Mouse (Mus musculus) MEL (cell line): ENCODE measurements around the gene Gpr82. TPM values are rescaled to one million over a fixed set of nuclear protein-coding genes. Genes with fewer than 3 reads are reported as not detected.

ENCODE experiments used
- DNase-seq: peaks from one replicate; pipeline ENCODE4 v3.0.0; 2011; ENCODE audit warnings: low read depth, low spot score
- H3K27ac ChIP-seq: 2 replicates; pipeline ENCODE4 v1.5.1; 2012; ENCODE audit warnings: low read depth, mild to moderate bottlenecking, control low read depth, low read length, moderate library complexity; ENCODE audit not compliant: control insufficient read depth
- H3K27me3 ChIP-seq, 2 experiments: fragments of 150-350 bp in 1 of 2; sonication (generic) in 1 of 2; 2 replicates each; pipeline ENCODE4 v1.6.1; 2012; ENCODE audit warnings: low read length in 2 of 2, mild to moderate bottlenecking in 2 of 2, improper control_type of control experiment in 1 of 2, moderate library complexity in 1 of 2; ENCODE audit not compliant: insufficient read depth in 2 of 2, control insufficient read depth in 1 of 2
- H3K36me3 ChIP-seq, 2 experiments: 2 replicates each; pipeline ENCODE4 v1.6.1; 2012 to 2014; ENCODE audit warnings: low read length in 2 of 2, improper control_type of control experiment in 1 of 2, inconsistent platforms in 1 of 2, mild to moderate bottlenecking in 1 of 2; ENCODE audit not compliant: insufficient read depth in 2 of 2, control insufficient read depth in 1 of 2
- H3K4me1 ChIP-seq, 2 experiments: fragments of 150-350 bp in 1 of 2; sonication (generic) in 1 of 2; 2 replicates each; pipeline ENCODE4 v1.6.1; 2012; ENCODE audit warnings: low read length in 2 of 2, improper control_type of control experiment in 1 of 2, mild to moderate bottlenecking in 1 of 2; ENCODE audit not compliant: insufficient read depth in 2 of 2, control insufficient read depth in 1 of 2
- H3K4me3 ChIP-seq, 2 experiments: fragments of 150-350 bp in 1 of 2; sonication (generic) in 1 of 2; 2 replicates each; pipeline ENCODE4 v1.5.1; 2012; ENCODE audit warnings: low read depth in 2 of 2, low read length in 2 of 2, mild to moderate bottlenecking in 2 of 2, moderate library complexity in 2 of 2, control low read depth in 1 of 2, improper control_type of control experiment in 1 of 2; ENCODE audit not compliant: control insufficient read depth in 1 of 2, insufficient read depth in 1 of 2
- H3K79me2 ChIP-seq: 2 replicates; pipeline ENCODE4 v1.6.1; 2012; ENCODE audit warnings: mild to moderate bottlenecking, low read length, moderate library complexity; ENCODE audit not compliant: control insufficient read depth, poor library complexity, insufficient read depth
- H3K9ac ChIP-seq: 2 replicates; pipeline ENCODE4 v1.6.1; 2012; ENCODE audit warnings: low read depth, mild to moderate bottlenecking, control low read depth, low read length, moderate library complexity; ENCODE audit not compliant: control insufficient read depth, poor library complexity, severe bottlenecking
- H3K9me3 ChIP-seq: fragments of 150-350 bp; sonication (generic); replicated peaks from 2 replicates; pipeline ENCODE4 v1.6.1; 2012; ENCODE audit warnings: mild to moderate bottlenecking, low read length, improper control_type of control experiment, moderate library complexity; ENCODE audit not compliant: insufficient read depth
- CTCF ChIP-seq, 3 experiments: IDR thresholded peaks in 2 of 3; conservative IDR thresholded peaks in 1 of 3; 2 replicates each; pipeline ENCODE4 v1.5.1; 2011 to 2012; ENCODE audit warnings: low read length in 3 of 3, low read depth in 2 of 3, mild to moderate bottlenecking in 2 of 3, improper control_type of control experiment in 1 of 3, inconsistent platforms in 1 of 3, mixed read lengths in 1 of 3, moderate library complexity in 1 of 3; ENCODE audit not compliant: control insufficient read depth in 1 of 3, insufficient read depth in 1 of 3, poor library complexity in 1 of 3, severe bottlenecking in 1 of 3
- E2F4 ChIP-seq: IDR thresholded peaks from 2 replicates; pipeline ENCODE4 v1.6.1; 2011; ENCODE audit warnings: low read depth, low read length, improper control_type of control experiment, borderline replicate concordance
- RCOR1 ChIP-seq: IDR thresholded peaks from 2 replicates; pipeline ENCODE4 v1.6.1; 2012; ENCODE audit warnings: low read depth, mild to moderate bottlenecking, inconsistent platforms, low read length, improper control_type of control experiment
- SIN3A ChIP-seq: IDR thresholded peaks from 2 replicates; pipeline ENCODE4 v1.6.1; 2012; ENCODE audit warnings: low read length, improper control_type of control experiment, inconsistent platforms
- SMC3 ChIP-seq: IDR thresholded peaks from 2 replicates; pipeline ENCODE4 v1.6.1; 2011; ENCODE audit warnings: low read depth, low read length, improper control_type of control experiment
- ZC3H11A ChIP-seq: IDR thresholded peaks from 2 replicates; pipeline ENCODE4 v1.6.1; 2012; ENCODE audit warnings: low read depth, mild to moderate bottlenecking, inconsistent platforms, low read length, improper control_type of control experiment
- polyA plus RNA-seq, 2 experiments: library from polyadenylated mRNA; stranded (reverse) in 1 of 2; unstranded in 1 of 2; fragments of >175 nt in 1 of 2; fragments of >200 nt in 1 of 2; gene quantifications; 2 replicates each; pipeline versions ENCODE4 v1.2.1 to v1.2.4; 2012; ENCODE audit warnings: low replicate concordance in 2 of 2, low read depth in 1 of 2; ENCODE audit not compliant: insufficient read length in 2 of 2, insufficient read depth in 1 of 2, missing spikeins in 1 of 2
- total RNA-seq: library from RNA; depleted of rRNA; stranded (reverse); fragments of 300-350 nt; gene quantifications from 2 replicates; pipeline ENCODE4 v1.2.3, GENCODE M21; 2012; rRNA removed

Gpr82 gene
- total and polyA plus RNA-seq, 3 experiments = 0.06 to 0.12 TPM; not detected in 1

GRCm38 (mm10) chrX:13710174-13710573 lies 49.0 kb downstream of the Gpr82 start:
- H3K9ac ChIP-seq = no peak overlapping the region
- TF ChIP-seq RCOR1 = no peak
- TF ChIP-seq SIN3A = peak; percentile 33; the same call in 1 of the 2 replicates
- TF ChIP-seq E2F4 = no peak
- peak; percentile 93 for TF ChIP-seq SMC3
- peak; percentile 90 for TF ChIP-seq ZC3H11A
- peak; percentile 74 to 95 (median 93) for TF ChIP-seq CTCF (IDR thresholded peaks at IDR 0.05 in 2 of 3, conservative IDR thresholded peaks at IDR 0.05 in 1 of 3; ENCODE audit: control insufficient read depth in 1 of 3, insufficient read depth in 1 of 3, low read depth in 2 of 3, low read length in 3 of 3, poor library complexity in 1 of 3, severe bottlenecking in 1 of 3)
- no peaks in the 10 kb centered on the region for H3K27me3 ChIP-seq
- no peak overlapping the region for H3K4me3 ChIP-seq
- no peak overlapping the region for H3K27ac ChIP-seq
- DNase-seq = peak; percentile 73
- peaks cover 0 to 4% of the 10 kb centered on the region in 2 experiments; a peak in 2 of 4 replicates for H3K36me3 ChIP-seq
- peaks cover 3 to 4% of the 10 kb centered on the region in 2 experiments; a peak in 2 of 4 replicates for H3K4me1 ChIP-seq
- H3K79me2 ChIP-seq = no peaks in the 10 kb centered on the region
- H3K9me3 ChIP-seq = no peaks in the 10 kb centered on the region

Other genes with a start within 250 kb of the Gpr82 start
- 0.13 and 0.31 TPM in 2 replicates for gene Nyx, start 195.3 kb upstream of the Gpr82 start, total RNA-seq
- gene Nyx, start 195.3 kb upstream of the Gpr82 start, polyA plus RNA-seq = under 1 TPM in 1 of 2 experiments, not detected in 1; 0.11 TPM
- 0.04 and 0.10 TPM in 2 replicates for gene Gpr34, start 29.3 kb upstream of the Gpr82 start, total RNA-seq
- not detected for gene Gpr34, start 29.3 kb upstream of the Gpr82 start, polyA plus RNA-seq
- gene Cask, start 190.0 kb downstream of the Gpr82 start, total RNA-seq = 9.4 and 10.6 TPM in 2 replicates
- 10 to 100 TPM in 1 of 2 experiments, not detected in 1; 13.3 TPM for gene Cask, start 190.0 kb downstream of the Gpr82 start, polyA plus RNA-seq